Mouse (Mus musculus): Measurements from ENCODE around the gene Gm28374. TPM values are rescaled to one million over a fixed set of nuclear protein-coding genes. Genes with fewer than 3 reads are reported as not detected.
A peak's percentile ranks its signal among the peaks of the same experiment; 100 is the strongest.
"Not testable (repeated sequence)": the region's sequence is repeated elsewhere in the genome, so short reads cannot be mapped to it uniquely, and the experiment has no call there.

Gene Gm28374
- polyA plus RNA-seq, 1 experiment from 2014 or later, result 1.9 TPM

- Histone ChIP-seq H3K27me3 (no peaks in the 10 kb centered on the region), H3K27ac (replicated peaks) (peak overlapping the region; percentile 99), H3K4me2 (peak overlapping the region; percentile 99), H3K9me3 (no peaks in the 10 kb centered on the region), H3K9ac (peak overlapping the region; percentile 95), H3K4me3 (peak overlapping the region; percentile 88), H3K36me3 (peaks cover 44% of the 10 kb centered on the region), H3K4me1 (replicated peaks) (peaks cover 29% of the 10 kb centered on the region)
- 2% methylated on average over 43 of the region's 44 CpGs for WGBS
- peak; percentile 4; the same call in 1 of the 2 replicates for ATAC-seq (ENCODE audit: low read depth)
Observed at GRCm38 (mm10) chr19:6047154-6047898, 34.7 kb downstream of the Gm28374 start.

GRCm38 (mm10) chr19:6046294-6047153, 35.5 kb downstream of the Gm28374 start, which contains the start of gene Syvn1:
Gene Syvn1, plus strand, starts transcription at chr19:6046576.
- Histone ChIP-seq H3K4me3 (peak within 1 kb of the TSS; percentile 88), H3K4me1 (replicated peaks) (peaks cover 36% of the 10 kb centered on the region), H3K9me3 (no peaks in the 10 kb centered on the region), H3K27me3 (no peaks in the 10 kb centered on the region), H3K27ac (replicated peaks) (peak within 1 kb of the TSS; percentile 99), H3K4me2 (peak within 1 kb of the TSS; percentile 99), H3K36me3 (peaks cover 36% of the 10 kb centered on the region), H3K9ac (peak within 1 kb of the TSS; percentile 95)
- peak; percentile 93 for ATAC-seq (ENCODE audit: low read depth)
- WGBS, result under 1% methylated on average over 65 of the region's 65 CpGs

- no peaks in the 10 kb centered on the region for H3K27me3 ChIP-seq
- 19% methylated on average over 20 of the region's 20 CpGs for WGBS
- ATAC-seq (ENCODE audit: low read depth), result peak; percentile 51
- H3K27ac ChIP-seq (replicated peaks), result peak overlapping the region; percentile 99
- H3K4me2 ChIP-seq, result peak overlapping the region; percentile 99
- peaks cover 27% of the 10 kb centered on the region for H3K36me3 ChIP-seq
- peak overlapping the region; percentile 88 for H3K4me3 ChIP-seq
- peak overlapping the region; percentile 95 for H3K9ac ChIP-seq
- peaks cover 36% of the 10 kb centered on the region for H3K4me1 ChIP-seq (replicated peaks)
- H3K9me3 ChIP-seq, result no peaks in the 10 kb centered on the region
Observed at GRCm38 (mm10) chr19:6045366-6046293, 36.4 kb downstream of the Gm28374 start.

DNA sequence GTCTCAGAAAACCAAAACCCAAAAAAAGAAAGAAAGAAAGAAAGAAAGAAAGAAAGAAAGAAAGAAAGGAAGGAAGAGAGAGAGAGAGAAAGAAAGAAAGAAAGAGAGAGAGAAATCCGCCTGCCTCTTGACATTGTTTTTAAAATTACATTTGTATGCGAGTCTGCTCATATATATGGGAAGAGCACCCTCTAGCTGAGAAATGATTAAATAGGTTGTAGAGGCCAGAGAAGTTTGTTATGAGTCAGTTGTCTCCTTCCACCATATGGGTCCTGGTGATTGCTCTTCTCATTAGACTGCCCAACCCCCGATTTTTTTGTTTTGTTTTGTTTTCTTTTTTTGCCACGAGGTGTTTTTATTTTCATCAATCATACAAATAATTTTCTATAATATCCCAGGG, 38.0 kb downstream of the Gm28374 start:
- 70% methylated on average over 4 of the region's 4 CpGs for WGBS
- not testable (repeated sequence) for H3K9ac ChIP-seq
- peaks cover 36% of the 10 kb centered on the region for H3K4me1 ChIP-seq (replicated peaks)

DNA sequence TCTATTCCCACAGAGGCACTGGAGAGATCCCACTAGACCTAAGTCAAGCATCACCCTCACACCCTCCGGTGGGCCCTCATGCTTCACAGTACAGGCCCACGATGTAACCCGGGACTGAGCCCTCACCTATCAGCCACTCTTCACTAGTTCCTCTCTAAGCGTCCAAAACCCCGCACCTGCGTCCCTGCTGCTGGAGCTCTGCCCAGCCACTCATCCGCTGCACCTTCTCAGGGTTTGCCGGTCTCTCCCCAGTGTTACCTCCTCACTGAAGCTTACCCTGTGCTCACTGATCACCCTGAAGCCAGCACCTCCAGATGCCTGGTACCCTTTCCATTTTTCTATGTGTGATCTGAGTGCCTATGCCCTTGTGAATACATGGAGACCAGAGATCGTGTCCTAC, 39.8 kb downstream of the Gm28374 start:
- no peak overlapping the region for H3K4me2 ChIP-seq
- peak overlapping the region; percentile 45 for H3K9ac ChIP-seq
- H3K4me1 ChIP-seq (replicated peaks), result peaks cover 20% of the 10 kb centered on the region
- WGBS, result 77% methylated on average over 9 of the region's 9 CpGs
- no peak for ATAC-seq (ENCODE audit: low read depth)
- H3K4me3 ChIP-seq, result no peak overlapping the region
- no peaks in the 10 kb centered on the region for H3K27me3 ChIP-seq
- no peaks in the 10 kb centered on the region for H3K36me3 ChIP-seq
- H3K9me3 ChIP-seq, result no peaks in the 10 kb centered on the region
- no peak overlapping the region; the same call in 1 of the 2 replicates for H3K27ac ChIP-seq (replicated peaks)

More for the DNA sequence above, 38.0 kb downstream of the Gm28374 start:
- peaks cover 12% of the 10 kb centered on the region for H3K36me3 ChIP-seq
- H3K4me3 ChIP-seq; H3K27ac ChIP-seq (replicated peaks); ATAC-seq (ENCODE audit: low read depth); H3K9me3 ChIP-seq; H3K4me2 ChIP-seq; H3K27me3 ChIP-seq: not testable (repeated sequence)

GRCm38 (mm10) chr19:6040002-6040401, 42.1 kb downstream of the Gm28374 start:
- no peaks in the 10 kb centered on the region for H3K36me3 ChIP-seq
- H3K4me2 ChIP-seq, result no peak overlapping the region
- H3K9ac ChIP-seq, result no peak overlapping the region
- H3K27me3 ChIP-seq, result no peaks in the 10 kb centered on the region
- H3K4me3 ChIP-seq, result no peak overlapping the region
- no peaks in the 10 kb centered on the region for H3K9me3 ChIP-seq
- peaks cover 12% of the 10 kb centered on the region for H3K4me1 ChIP-seq (replicated peaks)
- no peak for ATAC-seq (ENCODE audit: low read depth)
- H3K27ac ChIP-seq (replicated peaks), result no peak overlapping the region

GRCm38 (mm10) chr19:6038326-6038725, 43.7 kb downstream of the Gm28374 start:
- H3K9ac ChIP-seq, result no peak overlapping the region
- no peak overlapping the region for H3K27ac ChIP-seq (replicated peaks)
- H3K36me3 ChIP-seq, result no peaks in the 10 kb centered on the region
- 79% methylated on average over 7 of the region's 7 CpGs for WGBS
- H3K4me2 ChIP-seq, result no peak overlapping the region
- H3K27me3 ChIP-seq, result no peaks in the 10 kb centered on the region
- H3K4me1 ChIP-seq (replicated peaks), result peaks cover 9% of the 10 kb centered on the region; the same call in 1 of the 2 replicates
- no peak for ATAC-seq (ENCODE audit: low read depth)
- no peaks in the 10 kb centered on the region for H3K9me3 ChIP-seq
- no peak overlapping the region for H3K4me3 ChIP-seq

DNA sequence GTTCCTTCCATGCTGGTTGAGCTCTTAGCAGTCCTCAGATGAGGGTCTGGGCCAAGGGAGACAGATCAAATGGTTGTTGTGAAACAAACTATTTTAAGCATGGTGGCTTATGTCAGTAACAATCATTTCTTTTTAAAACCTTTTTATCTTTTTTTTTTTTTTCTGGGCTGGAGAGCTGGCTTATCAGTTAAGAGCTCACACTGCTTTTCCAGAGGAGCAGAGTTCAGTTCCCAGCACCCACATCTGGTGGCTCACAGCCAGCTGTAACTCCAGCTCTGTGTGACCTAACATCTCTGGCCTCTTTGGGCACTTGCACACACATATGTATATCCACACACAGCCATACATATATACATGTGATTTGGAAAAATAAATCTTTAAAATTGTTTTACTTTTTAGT, 44.4 kb downstream of the Gm28374 start:
- no peak overlapping the region for H3K9ac ChIP-seq
- H3K9me3 ChIP-seq, result no peaks in the 10 kb centered on the region
- no peaks in the 10 kb centered on the region for H3K27me3 ChIP-seq
- no peak for ATAC-seq (ENCODE audit: low read depth)
- no peak overlapping the region for H3K4me2 ChIP-seq
- H3K27ac ChIP-seq (replicated peaks), result no peak overlapping the region
- peaks cover 9% of the 10 kb centered on the region; the same call in 1 of the 2 replicates for H3K4me1 ChIP-seq (replicated peaks)
- H3K4me3 ChIP-seq, result no peak overlapping the region
- H3K36me3 ChIP-seq, result no peaks in the 10 kb centered on the region

DNA sequence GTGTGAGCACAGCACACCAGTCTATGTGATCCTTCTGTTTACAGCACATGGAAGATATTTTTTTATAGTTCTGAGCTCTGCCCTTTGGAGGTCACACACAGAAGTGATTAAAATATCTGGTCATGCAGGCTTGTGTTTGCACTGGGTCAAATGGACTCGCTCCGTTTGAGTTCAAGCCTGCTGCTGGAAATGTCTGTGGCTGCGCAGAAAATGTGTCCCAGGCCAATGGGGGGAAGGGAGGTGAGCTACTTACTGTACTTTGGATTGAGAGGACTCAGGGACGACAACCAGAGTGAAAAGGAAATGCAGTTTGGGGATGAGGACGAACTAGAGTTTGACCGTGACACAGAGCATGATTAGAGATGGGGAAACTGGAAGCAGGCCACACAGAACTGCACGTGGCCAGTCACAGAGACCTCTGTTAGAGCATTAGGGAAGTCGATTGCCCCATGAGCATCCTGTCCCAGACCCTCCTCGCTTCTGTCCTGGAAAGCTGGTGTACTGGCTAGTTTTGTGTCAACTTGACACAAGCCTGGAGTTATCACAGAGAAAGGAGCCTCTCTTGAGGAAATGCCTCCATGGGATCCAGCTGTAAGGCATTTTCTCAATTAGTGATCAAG, 46.0 kb downstream of the Gm28374 start:
- Histone ChIP-seq H3K4me1 (replicated peaks) (no peaks in the 10 kb centered on the region), H3K27me3 (no peaks in the 10 kb centered on the region), H3K9me3 (no peaks in the 10 kb centered on the region), H3K4me3 (no peak overlapping the region), H3K9ac (no peak overlapping the region), H3K36me3 (no peaks in the 10 kb centered on the region), H3K4me2 (no peak overlapping the region), H3K27ac (replicated peaks) (no peak overlapping the region)
- ATAC-seq (ENCODE audit: low read depth), result no peak
- WGBS, result 82% methylated on average over 9 of the region's 9 CpGs

DNA sequence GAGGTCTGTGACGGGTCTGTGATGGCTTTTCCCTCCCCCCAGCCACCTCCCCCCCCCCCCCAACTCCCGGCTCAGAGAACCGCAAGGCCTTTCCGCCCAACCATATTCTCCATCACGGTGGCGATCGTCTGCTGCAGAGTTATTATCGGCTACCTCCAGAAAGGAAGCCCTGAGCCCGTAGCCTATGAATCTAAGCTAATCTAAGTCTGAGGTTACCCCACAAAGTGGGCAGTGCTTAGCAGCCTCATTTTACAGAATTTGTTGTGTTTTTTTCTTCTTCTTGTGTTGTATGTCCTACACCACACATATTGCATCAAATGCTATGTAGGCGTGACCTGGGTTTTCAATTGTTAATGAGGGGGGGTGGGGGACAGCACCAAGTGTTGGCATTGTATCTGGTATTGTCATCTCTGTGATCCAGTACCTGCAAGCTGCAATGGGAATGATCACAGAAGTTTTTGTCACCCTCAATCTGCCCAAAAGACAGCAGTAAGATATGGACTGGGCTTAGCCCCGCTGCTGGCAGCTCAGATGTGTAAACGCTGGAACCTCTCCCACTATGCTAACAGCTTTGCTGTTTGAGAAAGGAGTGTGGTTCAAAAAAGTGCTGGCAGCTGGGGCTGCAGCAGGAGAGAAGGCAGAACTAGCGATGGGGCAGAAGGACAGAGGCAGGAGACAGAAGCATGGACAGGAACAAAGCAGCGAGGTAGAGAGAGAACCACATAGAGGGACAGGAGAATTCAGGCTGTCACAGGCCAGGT, 51.4 kb downstream of the Gm28374 start:
- H3K9ac ChIP-seq, result no peak overlapping the region
- H3K4me3 ChIP-seq, result no peak overlapping the region
- H3K4me2 ChIP-seq, result no peak overlapping the region
- no peak for ATAC-seq (ENCODE audit: low read depth)
- H3K4me1 ChIP-seq (replicated peaks), result no peaks in the 10 kb centered on the region
- H3K9me3 ChIP-seq, result no peaks in the 10 kb centered on the region
- no peaks in the 10 kb centered on the region for H3K27me3 ChIP-seq
- no peak overlapping the region for H3K27ac ChIP-seq (replicated peaks)
- H3K36me3 ChIP-seq, result no peaks in the 10 kb centered on the region
- 79% methylated on average over 14 of the region's 14 CpGs for WGBS

- no peak overlapping the region for H3K27ac ChIP-seq (replicated peaks)
- ATAC-seq (ENCODE audit: low read depth), result no peak
Observed at GRCm38 (mm10) chr19:6029426-6029825, 52.6 kb downstream of the Gm28374 start.

More at GRCm38 (mm10) chr19:6029426-6029825, 52.6 kb downstream of the Gm28374 start:
- Histone ChIP-seq H3K9ac (no peak overlapping the region), H3K36me3 (no peaks in the 10 kb centered on the region), H3K4me3 (no peak overlapping the region), H3K4me2 (no peak overlapping the region), H3K27me3 (no peaks in the 10 kb centered on the region), H3K4me1 (replicated peaks) (no peaks in the 10 kb centered on the region), H3K9me3 (no peaks in the 10 kb centered on the region)
- 81% methylated on average over 9 of the region's 9 CpGs for WGBS
